Mouse (Mus musculus): ENCODE data around the gene Slc22a14. TPM values are rescaled to one million over a fixed set of nuclear protein-coding genes. Genes with fewer than 3 reads are reported as not detected.
A peak's percentile ranks its signal among the peaks of the same experiment; 100 is the strongest.

Gene Slc22a14
- polyA plus RNA-seq, 1 experiment from 2014 or later, result not detected

- peak within 1 kb of the TSS; percentile 73 for H3K9ac ChIP-seq (replicated peaks; ENCODE audit: low read depth)
- H3K4me2 ChIP-seq (replicated peaks; ENCODE audit: low read depth, low read length), result peak within 1 kb of the TSS; percentile 98
- DNase-seq (ENCODE audit: low spot score) (peak; percentile 100), ATAC-seq (peak; percentile 97)
- peak within 1 kb of the TSS; percentile 91 for H3K27ac ChIP-seq (ENCODE audit: low read length)
- no peaks in the 10 kb centered on the region for H3K9me3 ChIP-seq (ENCODE audit: low read length)
- H3K36me3 ChIP-seq (ENCODE audit: insufficient read depth, low read length), result no peaks in the 10 kb centered on the region
- peaks cover 6% of the 10 kb centered on the region; the same call in 1 of the 2 replicates for H3K4me1 ChIP-seq (ENCODE audit: insufficient read depth, low read depth, low read length)
- H3K4me3 ChIP-seq (ENCODE audit: low read depth, low read length), result peak within 1 kb of the TSS; percentile 87
- no peaks in the 10 kb centered on the region for H3K27me3 ChIP-seq (replicated peaks; ENCODE audit: insufficient read depth, low read length)
- under 1% methylated on average over 70 of the region's 76 CpGs for WGBS
- TF ChIP-seq CTCF (IDR thresholded peaks at IDR 0.05) (peak; percentile 65), EP300 (IDR thresholded peaks at IDR 0.05) (peak; percentile 66)
Measured at GRCm38 (mm10) chr9:119322289-119323259, 42.8 kb downstream of the Slc22a14 start, which contains the start of gene Oxsr1. Gene Oxsr1, minus strand, starts transcription at chr9:119322427.

DNA sequence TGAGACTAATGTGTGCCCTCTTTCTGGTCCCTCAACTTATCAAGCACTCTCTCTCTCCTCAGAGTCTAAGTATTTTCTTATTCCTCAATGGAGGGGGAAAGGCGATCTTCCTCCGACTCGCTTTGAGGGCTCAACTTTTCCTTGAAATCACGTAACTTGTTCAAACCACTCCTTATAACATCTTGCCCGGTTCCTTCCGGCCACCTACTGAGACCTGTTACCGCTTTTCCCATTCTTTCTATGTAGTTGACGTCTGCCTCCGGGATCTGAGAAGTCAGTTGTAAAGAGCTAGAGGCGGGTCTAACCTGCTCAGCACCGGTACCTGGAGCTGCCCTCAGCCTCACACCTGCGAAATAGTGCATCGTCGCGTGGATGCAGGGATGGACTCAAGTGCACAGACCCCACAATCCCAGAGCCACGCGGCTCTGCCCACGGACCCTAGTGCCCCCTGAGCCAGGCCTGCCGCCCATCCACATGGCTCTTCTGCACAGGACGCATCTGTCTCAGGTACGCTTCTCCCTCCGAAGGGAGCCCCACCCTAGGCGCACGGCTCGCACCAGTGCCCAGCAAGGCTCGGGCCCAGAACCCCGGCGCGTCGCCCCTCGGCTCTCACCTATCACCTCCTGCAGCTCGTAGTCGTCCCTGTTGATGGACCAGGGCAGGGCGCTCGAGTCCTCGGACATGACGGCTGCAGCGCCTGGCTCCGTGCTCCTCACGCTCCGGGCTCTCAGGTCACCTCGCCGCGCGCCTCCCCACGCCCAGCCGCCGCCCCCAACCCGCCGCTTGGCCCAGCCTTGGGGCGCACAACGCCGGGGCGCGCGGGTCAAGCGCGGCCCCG, 43.7 kb downstream of the Slc22a14 start:
- peak overlapping the region; percentile 73 for H3K9ac ChIP-seq (replicated peaks; ENCODE audit: low read depth)
- peak; percentile 50 for DNase-seq (ENCODE audit: low spot score)
- H3K27ac ChIP-seq (ENCODE audit: low read length), result peak overlapping the region; percentile 91
- peak overlapping the region; percentile 98 for H3K4me2 ChIP-seq (replicated peaks; ENCODE audit: low read depth, low read length)
- no peak for ATAC-seq
- no peaks in the 10 kb centered on the region for H3K36me3 ChIP-seq (ENCODE audit: insufficient read depth, low read length)
- no peaks in the 10 kb centered on the region for H3K9me3 ChIP-seq (ENCODE audit: low read length)
- H3K4me3 ChIP-seq (ENCODE audit: low read depth, low read length), result peak overlapping the region; percentile 87
- H3K4me1 ChIP-seq (ENCODE audit: insufficient read depth, low read depth, low read length), result peaks cover 6% of the 10 kb centered on the region; the same call in 1 of the 2 replicates
- no peak for TF ChIP-seq CTCF (IDR thresholded peaks at IDR 0.05)
- no peak for TF ChIP-seq EP300 (IDR thresholded peaks at IDR 0.05)
- WGBS, result under 1% methylated on average over 38 of the region's 59 CpGs
- H3K27me3 ChIP-seq (replicated peaks; ENCODE audit: insufficient read depth, low read length), result no peaks in the 10 kb centered on the region

DNA sequence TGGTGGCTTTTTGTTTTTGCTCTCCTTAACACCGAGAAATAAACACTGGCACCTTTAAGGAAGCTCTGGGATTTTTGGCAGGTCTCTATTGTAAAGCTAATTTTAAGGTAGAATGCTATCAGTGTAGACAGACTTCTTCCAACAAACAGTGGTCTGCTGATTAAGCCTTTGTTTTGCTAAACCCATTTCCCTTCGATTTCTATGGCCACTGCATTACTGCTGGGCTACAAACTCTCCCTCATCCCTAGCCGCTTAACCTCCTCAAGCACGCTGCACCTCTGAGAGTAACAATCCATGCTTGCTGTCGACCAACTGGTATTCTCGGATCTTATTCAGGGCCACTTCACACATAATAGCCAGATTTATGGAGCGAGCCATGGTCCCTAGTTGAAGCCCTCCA, 44.4 kb downstream of the Slc22a14 start:
- TF ChIP-seq EP300 (IDR thresholded peaks at IDR 0.05) (no peak), CTCF (IDR thresholded peaks at IDR 0.05) (no peak)
- peaks cover 6% of the 10 kb centered on the region; the same call in 1 of the 2 replicates for H3K4me1 ChIP-seq (ENCODE audit: insufficient read depth, low read depth, low read length)
- no peaks in the 10 kb centered on the region for H3K27me3 ChIP-seq (replicated peaks; ENCODE audit: insufficient read depth, low read length)
- H3K27ac ChIP-seq (ENCODE audit: low read length), result peak overlapping the region; percentile 91
- DNase-seq (ENCODE audit: low spot score) (no peak), ATAC-seq (no peak)
- peak overlapping the region; percentile 87; the same call in 1 of the 2 replicates for H3K4me3 ChIP-seq (ENCODE audit: low read depth, low read length)
- H3K9ac ChIP-seq (replicated peaks; ENCODE audit: low read depth), result peak overlapping the region; percentile 29; the same call in 1 of the 2 replicates
- peak overlapping the region; percentile 98 for H3K4me2 ChIP-seq (replicated peaks; ENCODE audit: low read depth, low read length)
- WGBS, result 10% methylated on average over 7 of the region's 7 CpGs
- no peaks in the 10 kb centered on the region for H3K36me3 ChIP-seq (ENCODE audit: insufficient read depth, low read length)
- no peaks in the 10 kb centered on the region for H3K9me3 ChIP-seq (ENCODE audit: low read length)

DNA sequence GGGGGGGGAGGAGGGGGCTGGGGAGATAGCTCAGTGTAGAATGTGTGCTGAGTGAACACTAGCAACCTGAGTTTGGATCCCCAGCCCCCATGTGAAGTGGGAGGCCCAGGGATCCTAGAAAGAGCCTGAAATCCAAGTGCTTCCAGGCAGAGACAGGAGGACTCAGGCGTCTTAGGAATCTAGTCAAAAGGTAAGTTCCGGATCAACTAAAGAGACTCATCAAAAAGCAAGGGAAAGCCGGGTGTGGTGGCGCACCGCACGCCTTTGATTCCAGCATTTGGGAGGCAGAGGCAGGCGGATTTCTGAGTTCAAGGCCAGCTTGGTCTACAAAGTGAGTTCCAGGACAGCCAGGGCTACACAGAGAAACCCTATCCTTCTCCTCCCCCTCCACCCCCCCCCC, 44.9 kb downstream of the Slc22a14 start:
- Histone ChIP-seq H3K9ac (replicated peaks; ENCODE audit: low read depth) (no peak overlapping the region), H3K36me3 (ENCODE audit: insufficient read depth, low read length) (no peaks in the 10 kb centered on the region), H3K4me3 (ENCODE audit: low read depth, low read length) (no peak overlapping the region), H3K27ac (ENCODE audit: low read length) (no peak overlapping the region), H3K4me2 (replicated peaks; ENCODE audit: low read depth, low read length) (no peak overlapping the region), H3K9me3 (ENCODE audit: low read length) (no peaks in the 10 kb centered on the region), H3K27me3 (replicated peaks; ENCODE audit: insufficient read depth, low read length) (no peaks in the 10 kb centered on the region), H3K4me1 (ENCODE audit: insufficient read depth, low read depth, low read length) (peaks cover 6% of the 10 kb centered on the region; the same call in 1 of the 2 replicates)
- no peak for ATAC-seq
- no peak for DNase-seq (ENCODE audit: low spot score)
- no peak for TF ChIP-seq CTCF (IDR thresholded peaks at IDR 0.05)
- TF ChIP-seq EP300 (IDR thresholded peaks at IDR 0.05), result no peak
- WGBS, result 71% methylated on average over 7 of the region's 7 CpGs

DNA sequence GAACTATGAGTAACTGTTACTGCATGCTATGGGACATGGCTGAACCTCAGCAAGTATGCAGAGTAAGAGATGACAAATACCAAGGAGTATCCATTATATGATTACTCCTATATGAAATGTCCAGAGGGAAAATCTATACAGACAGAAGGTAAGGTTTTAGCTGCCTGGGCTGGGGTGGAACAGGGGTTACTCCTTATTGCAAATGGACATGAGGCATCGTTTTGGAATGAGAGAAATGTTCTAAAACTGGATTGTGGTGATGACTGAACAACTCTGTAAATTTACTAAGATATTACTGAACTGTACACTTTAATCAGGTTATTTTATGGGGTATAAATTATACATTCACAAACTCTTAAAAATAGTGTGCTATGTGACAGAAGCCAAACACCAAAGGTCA, 46.5 kb downstream of the Slc22a14 start:
- DNase-seq (ENCODE audit: low spot score) (no peak), ATAC-seq (no peak)
- whole genome bisulfite sequencing, result 73% methylated on average over 1 of the region's 1 CpGs
- Histone ChIP-seq H3K4me1 (ENCODE audit: insufficient read depth, low read depth, low read length) (peaks cover 6% of the 10 kb centered on the region; the same call in 1 of the 2 replicates), H3K9ac (replicated peaks; ENCODE audit: low read depth) (no peak overlapping the region), H3K27me3 (replicated peaks; ENCODE audit: insufficient read depth, low read length) (no peaks in the 10 kb centered on the region), H3K27ac (ENCODE audit: low read length) (no peak overlapping the region), H3K36me3 (ENCODE audit: insufficient read depth, low read length) (no peaks in the 10 kb centered on the region), H3K9me3 (ENCODE audit: low read length) (no peaks in the 10 kb centered on the region), H3K4me3 (ENCODE audit: low read depth, low read length) (no peak overlapping the region), H3K4me2 (replicated peaks; ENCODE audit: low read depth, low read length) (no peak overlapping the region)
- TF ChIP-seq CTCF (IDR thresholded peaks at IDR 0.05) (no peak), EP300 (IDR thresholded peaks at IDR 0.05) (no peak)

GRCm38 (mm10) chr9:119313096-119313495, 52.3 kb downstream of the Slc22a14 start:
- no peaks in the 10 kb centered on the region for H3K27me3 ChIP-seq (replicated peaks; ENCODE audit: insufficient read depth, low read length)
- TF ChIP-seq CTCF (IDR thresholded peaks at IDR 0.05) (no peak), EP300 (IDR thresholded peaks at IDR 0.05) (no peak)
- no peaks in the 10 kb centered on the region for H3K9me3 ChIP-seq (ENCODE audit: low read length)
- no peak overlapping the region for H3K4me3 ChIP-seq (ENCODE audit: low read depth, low read length)
- no peak overlapping the region for H3K27ac ChIP-seq (ENCODE audit: low read length)
- no peak overlapping the region for H3K9ac ChIP-seq (replicated peaks; ENCODE audit: low read depth)
- WGBS, result 92% methylated on average over 10 of the region's 10 CpGs
- H3K4me1 ChIP-seq (ENCODE audit: insufficient read depth, low read depth, low read length), result no peaks in the 10 kb centered on the region
- no peaks in the 10 kb centered on the region for H3K36me3 ChIP-seq (ENCODE audit: insufficient read depth, low read length)
- H3K4me2 ChIP-seq (replicated peaks; ENCODE audit: low read depth, low read length), result no peak overlapping the region
- ATAC-seq, result no peak
- DNase-seq (ENCODE audit: low spot score), result no peak
